Mouse (Mus musculus) lung, postnatal 0 days (tissue): ENCODE measurements around the gene Gm20388. TPM values are rescaled to one million over a fixed set of nuclear protein-coding genes. Genes with fewer than 3 reads are reported as not detected.

Source experiments
- ATAC-seq: fragments of 200-750 bp; cut with Nextera tagmentation; 2 replicates; pipeline ENCODE4 v1.8.0; 2017; ENCODE audit warnings: moderate library complexity
- DNase-seq: peaks from one replicate; pipeline ENCODE4 v3.0.0-alpha.2; 2016; ENCODE audit warnings: low spot score
- H3K27ac ChIP-seq: fragments of 300-500 bp; sonication (generic); 2 replicates; pipeline ENCODE4 v1.5.1; 2014; ENCODE audit warnings: antibody characterized with exemption, mild to moderate bottlenecking, low read length, mixed read lengths
- H3K27me3 ChIP-seq: fragments of 300-500 bp; sonication (generic); replicated peaks from 2 replicates; pipeline ENCODE4 v1.6.1; 2014; ENCODE audit warnings: low read length, mixed read lengths; ENCODE audit not compliant: insufficient read depth
- H3K36me3 ChIP-seq: fragments of 300-500 bp; sonication (generic); 2 replicates; pipeline ENCODE4 v1.6.1; 2014; ENCODE audit warnings: low read length, mixed read lengths; ENCODE audit not compliant: insufficient read depth
- H3K4me1 ChIP-seq: fragments of 300-500 bp; sonication (generic); 2 replicates; pipeline ENCODE4 v1.6.1; 2014; ENCODE audit warnings: antibody characterized with exemption, low read depth, low read length, mixed read lengths; ENCODE audit not compliant: insufficient read depth
- H3K4me2 ChIP-seq: fragments of 300-500 bp; sonication (generic); replicated peaks from 2 replicates; pipeline ENCODE4 v1.6.1; 2014; ENCODE audit warnings: low read depth, mild to moderate bottlenecking, low read length, moderate library complexity, mixed read lengths
- H3K4me3 ChIP-seq: fragments of 300-500 bp; sonication (generic); 2 replicates; pipeline ENCODE4 v1.5.1; 2014; ENCODE audit warnings: low read depth, low read length
- H3K9ac ChIP-seq: fragments of 300-500 bp; sonication (generic); replicated peaks from 2 replicates; pipeline ENCODE4 v1.6.1; 2014; ENCODE audit warnings: low read depth, mild to moderate bottlenecking
- H3K9me3 ChIP-seq: fragments of 300-500 bp; sonication (generic); 2 replicates; pipeline ENCODE4 v1.6.1; 2016; ENCODE audit warnings: low read length, mixed read lengths
- CTCF ChIP-seq: IDR thresholded peaks from 2 replicates; pipeline ENCODE4 v1.5.1; 2016; ENCODE audit warnings: antibody characterized with exemption, mild to moderate bottlenecking
- EP300 ChIP-seq: IDR thresholded peaks from 2 replicates; pipeline ENCODE4 v1.6.1; 2016; ENCODE audit warnings: antibody characterized with exemption, mild to moderate bottlenecking, control low read depth
- WGBS: fragments of 180-500 bp; shearing (Covaris S2); extraction: QIAGEN DNeasy Blood & Tissue Kit; methylation state at CpG from one replicate; pipeline ENCODE4 v1.1.7; 2014; 5-methylcytosine and 5-hydroxymethylcytosine counted together
- polyA plus RNA-seq: library from polyadenylated mRNA; unstranded; fragments of >200 nt; fragmentation: Nextera tagmentation; extraction: Ambion mirVana; gene quantifications from 2 replicates; pipeline ENCODE4 v1.2.1, GENCODE M21; 2015

The Gm20388 gene
- polyA plus RNA-seq, 1 experiment from 2014 or later = not detected

DNA sequence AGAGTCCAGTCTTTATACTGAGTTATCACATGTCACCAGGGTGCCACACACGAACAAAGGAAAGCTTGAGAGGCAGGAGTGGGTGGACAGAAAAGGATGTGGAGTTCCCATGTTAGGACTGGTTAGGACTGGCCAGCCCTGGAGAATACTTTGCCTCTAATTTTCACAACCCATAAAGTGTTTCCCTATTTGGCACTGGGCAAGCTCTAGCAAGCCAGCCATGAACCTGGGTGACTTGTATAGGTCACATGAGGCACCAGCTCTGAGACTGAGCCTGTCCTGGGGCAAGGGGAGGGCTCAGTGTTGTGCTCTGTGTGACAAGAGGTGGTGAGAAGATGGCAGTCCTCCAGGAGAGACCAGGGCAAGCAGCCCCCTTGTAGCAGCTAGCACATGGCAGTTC lies 4437.4 kb downstream of the Gm20388 start:
- WGBS = 31% methylated on average over 1 of the region's 1 CpGs
- TF ChIP-seq CTCF (no peak), EP300 (no peak)

DNA sequence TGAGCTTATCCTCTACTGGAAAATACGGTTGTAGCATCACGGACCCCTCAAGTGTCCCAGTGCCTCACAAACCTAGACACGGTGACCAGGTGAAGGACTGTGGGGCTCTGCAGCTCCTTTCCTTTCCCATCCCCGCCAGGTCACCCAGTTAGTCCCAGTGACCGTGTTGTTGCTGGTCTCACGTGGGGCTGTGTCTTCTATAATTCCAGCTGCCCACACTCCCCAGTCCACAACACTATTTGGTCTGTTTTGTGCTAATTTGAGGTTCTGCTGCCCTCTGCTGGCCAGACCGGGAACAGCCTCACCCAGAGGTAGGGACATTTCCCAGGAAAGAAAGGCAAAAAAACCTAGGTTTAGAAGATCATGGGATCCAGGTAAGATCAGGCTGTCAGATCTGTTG lies 4439.0 kb downstream of the Gm20388 start:
- H3K4me1 ChIP-seq = no peaks in the 10 kb centered on the region

More for the DNA sequence above, 4437.4 kb downstream of the Gm20388 start:
- Histone ChIP-seq H3K4me1 (no peaks in the 10 kb centered on the region), H3K4me2 (no peak overlapping the region), H3K36me3 (no peaks in the 10 kb centered on the region), H3K27me3 (no peaks in the 10 kb centered on the region), H3K9ac (no peak overlapping the region), H3K27ac (no peak overlapping the region), H3K4me3 (no peak overlapping the region), H3K9me3 (no peaks in the 10 kb centered on the region)
- DNase-seq (no peak), ATAC-seq (no peak)

DNA sequence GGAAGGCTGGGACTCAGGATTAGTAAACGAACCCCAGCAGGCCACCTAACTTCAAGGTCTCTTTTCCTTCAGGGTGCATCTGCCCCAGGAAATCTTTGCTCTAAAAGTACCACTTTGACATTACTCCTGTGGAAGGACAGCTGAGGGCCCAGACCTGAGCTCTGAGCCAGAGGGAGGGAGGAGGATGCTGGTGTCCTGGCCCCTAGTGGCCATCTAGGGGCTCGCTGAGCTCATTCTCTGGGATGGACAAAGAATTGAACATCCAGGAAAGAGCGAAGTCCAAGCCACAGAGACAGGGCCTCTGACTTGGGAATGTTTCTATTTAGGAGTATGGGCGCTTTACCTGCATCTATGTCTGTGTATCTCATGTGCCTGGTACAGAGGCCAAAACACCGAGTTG lies 4441.0 kb downstream of the Gm20388 start:
- Histone ChIP-seq H3K27ac (no peak overlapping the region), H3K4me3 (no peak overlapping the region), H3K4me1 (no peaks in the 10 kb centered on the region), H3K4me2 (no peak overlapping the region), H3K9me3 (no peaks in the 10 kb centered on the region), H3K27me3 (no peaks in the 10 kb centered on the region), H3K36me3 (no peaks in the 10 kb centered on the region), H3K9ac (no peak overlapping the region)
- TF ChIP-seq EP300 = no peak
- TF ChIP-seq CTCF = peak; percentile 53
- DNase-seq = no peak
- WGBS = 77% methylated on average over 5 of the region's 5 CpGs
- ATAC-seq = no peak

More for the DNA sequence above, 4439.0 kb downstream of the Gm20388 start:
- H3K9ac ChIP-seq = no peak overlapping the region
- H3K27ac ChIP-seq = no peak overlapping the region
- H3K36me3 ChIP-seq = no peaks in the 10 kb centered on the region
- no peaks in the 10 kb centered on the region for H3K9me3 ChIP-seq
- no peaks in the 10 kb centered on the region for H3K27me3 ChIP-seq
- WGBS = 33% methylated on average over 7 of the region's 7 CpGs
- ATAC-seq = peak; percentile 37
- TF ChIP-seq EP300 (no peak), CTCF (peak; percentile 97)
- H3K4me3 ChIP-seq = no peak overlapping the region
- DNase-seq = peak; percentile 82
- no peak overlapping the region for H3K4me2 ChIP-seq

DNA sequence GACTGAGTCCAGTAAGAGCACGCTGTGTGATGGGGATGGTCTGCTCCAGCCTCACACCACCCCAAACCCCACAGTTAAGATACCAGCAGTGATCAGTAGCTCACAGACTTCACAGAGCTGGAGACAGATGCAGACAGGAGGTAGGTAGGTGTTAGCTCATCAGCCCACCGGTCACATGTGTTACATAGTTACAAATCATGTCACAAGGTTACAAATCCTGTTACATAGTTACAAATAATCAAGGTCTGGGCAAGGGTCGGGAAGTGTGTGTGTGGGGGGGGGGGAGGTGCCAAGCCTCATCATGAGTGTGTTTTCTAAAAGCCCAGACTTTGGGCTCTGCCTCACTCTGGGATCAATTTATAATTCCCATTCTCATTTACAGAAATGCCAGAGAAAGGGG lies 4450.3 kb downstream of the Gm20388 start:
- no peak overlapping the region for H3K27ac ChIP-seq
- no peaks in the 10 kb centered on the region for H3K9me3 ChIP-seq
- TF ChIP-seq EP300 (no peak), CTCF (no peak)
- WGBS = 74% methylated on average over 3 of the region's 3 CpGs
- H3K4me2 ChIP-seq = no peak overlapping the region
- no peak overlapping the region for H3K9ac ChIP-seq
- H3K27me3 ChIP-seq = no peaks in the 10 kb centered on the region
- no peaks in the 10 kb centered on the region for H3K36me3 ChIP-seq
- DNase-seq (no peak), ATAC-seq (no peak)
- H3K4me3 ChIP-seq = no peak overlapping the region
- H3K4me1 ChIP-seq = no peaks in the 10 kb centered on the region

- no peak for ATAC-seq
- WGBS = 91% methylated on average over 10 of the region's 11 CpGs
- no peaks in the 10 kb centered on the region for H3K9me3 ChIP-seq
- TF ChIP-seq CTCF (no peak), EP300 (no peak)
- H3K4me3 ChIP-seq = no peak overlapping the region
- H3K9ac ChIP-seq = no peak overlapping the region
- no peaks in the 10 kb centered on the region for H3K27me3 ChIP-seq
- DNase-seq = no peak
- H3K4me1 ChIP-seq = no peaks in the 10 kb centered on the region
- H3K36me3 ChIP-seq = no peaks in the 10 kb centered on the region
- H3K27ac ChIP-seq = no peak overlapping the region
- no peak overlapping the region for H3K4me2 ChIP-seq
Measured at GRCm38 (mm10) chr8:124361773-124362427, 4451.3 kb downstream of the Gm20388 start.

DNA sequence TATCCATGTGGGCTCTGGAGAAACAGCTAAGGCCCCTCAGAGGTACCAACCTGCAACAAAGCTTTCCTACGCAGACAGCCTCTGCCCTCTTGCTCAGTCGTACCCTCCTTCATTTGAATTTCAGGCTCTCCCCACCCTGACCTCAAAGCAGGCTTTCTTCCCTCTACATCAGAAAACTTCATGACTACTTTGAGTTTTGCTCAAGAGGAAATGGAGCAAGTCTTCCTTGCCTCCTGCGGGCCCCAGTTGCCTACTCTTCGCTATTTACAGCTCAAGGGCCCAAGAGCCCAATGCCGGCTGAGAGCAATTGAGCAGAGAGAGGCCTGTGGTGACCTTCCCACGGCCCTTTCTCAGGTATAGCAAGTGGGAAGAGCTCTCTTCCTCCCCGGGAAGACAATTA lies 4451.9 kb downstream of the Gm20388 start:
- no peak overlapping the region for H3K4me3 ChIP-seq
- H3K27me3 ChIP-seq = no peaks in the 10 kb centered on the region
- no peak overlapping the region for H3K4me2 ChIP-seq
- no peak for DNase-seq
- H3K27ac ChIP-seq = no peak overlapping the region
- no peaks in the 10 kb centered on the region for H3K9me3 ChIP-seq
- no peaks in the 10 kb centered on the region for H3K4me1 ChIP-seq
- 80% methylated on average over 7 of the region's 7 CpGs for WGBS
- TF ChIP-seq EP300 = no peak
- TF ChIP-seq CTCF = no peak
- no peak for ATAC-seq
- no peak overlapping the region for H3K9ac ChIP-seq
- H3K36me3 ChIP-seq = no peaks in the 10 kb centered on the region
